Mouse (Mus musculus) midbrain, postnatal 0 days (tissue): ENCODE data around the gene Flywch1. TPM values are rescaled to one million over a fixed set of nuclear protein-coding genes. Genes with fewer than 3 reads are reported as not detected.
"Not testable (repeated sequence)": the region's sequence is repeated elsewhere in the genome, so short reads cannot be mapped to it uniquely, and the experiment has no call there.

Source experiments
- ATAC-seq: fragments of 200-750 bp; cut with Nextera tagmentation; 2 replicates; pipeline ENCODE4 v1.8.0; 2017; ENCODE audit warnings: moderate number of reproducible peaks, mild to moderate bottlenecking, moderate TSS enrichment, moderate library complexity; ENCODE audit not compliant: low FRiP score
- DNase-seq: peaks from one replicate; pipeline ENCODE4 v3.0.0-alpha.2; 2015; ENCODE audit warnings: low spot score
- H3K27ac ChIP-seq: fragments of 300-500 bp; sonication (generic); 2 replicates; pipeline ENCODE4 v1.5.1; 2014; ENCODE audit warnings: low read depth, mild to moderate bottlenecking, low read length, mixed read lengths
- H3K27me3 ChIP-seq: fragments of 300-500 bp; sonication (generic); 2 replicates; pipeline ENCODE4 v1.6.1; 2014; ENCODE audit warnings: low read length, control low read depth, mixed read lengths; ENCODE audit not compliant: insufficient read depth
- H3K36me3 ChIP-seq: fragments of 300-500 bp; sonication (generic); 2 replicates; pipeline ENCODE4 v1.6.1; 2014; ENCODE audit warnings: low read length, control low read depth, mixed read lengths; ENCODE audit not compliant: insufficient read depth
- H3K4me1 ChIP-seq: fragments of 300-500 bp; sonication (generic); 2 replicates; pipeline ENCODE4 v1.6.1; 2014; ENCODE audit warnings: mild to moderate bottlenecking, control low read depth, antibody characterized with exemption, low read length, mixed read lengths; ENCODE audit not compliant: insufficient read depth
- H3K4me2 ChIP-seq: fragments of 300-500 bp; sonication (generic); 2 replicates; pipeline ENCODE4 v1.6.1; 2014; ENCODE audit warnings: low read depth, mild to moderate bottlenecking, low read length, mixed read lengths; ENCODE audit not compliant: poor library complexity, severe bottlenecking
- H3K4me3 ChIP-seq: fragments of 300-500 bp; sonication (generic); 2 replicates; pipeline ENCODE4 v1.5.1; 2014; ENCODE audit warnings: low read depth, mild to moderate bottlenecking, low read length, moderate library complexity
- H3K9ac ChIP-seq: fragments of 300-500 bp; sonication (generic); replicated peaks from 2 replicates; pipeline ENCODE4 v1.6.1; 2014; ENCODE audit warnings: mild to moderate bottlenecking, low read length, moderate library complexity, mixed read lengths; ENCODE audit not compliant: poor library complexity, severe bottlenecking
- H3K9me3 ChIP-seq: fragments of 300-500 bp; sonication (generic); 2 replicates; pipeline ENCODE4 v1.6.1; 2016; ENCODE audit warnings: low read length, control low read depth
- CTCF ChIP-seq: IDR thresholded peaks from 2 replicates; pipeline ENCODE4 v1.5.1; 2016; ENCODE audit warnings: antibody characterized with exemption, mild to moderate bottlenecking
- WGBS: fragments of 180-500 bp; shearing (Covaris S2); extraction: QIAGEN DNeasy Blood & Tissue Kit; methylation state at CpG from one replicate; pipeline ENCODE4 v1.1.7; 2014; 5-methylcytosine and 5-hydroxymethylcytosine counted together
- polyA plus RNA-seq: library from polyadenylated mRNA; unstranded; fragments of >200 nt; fragmentation: Nextera tagmentation; extraction: Ambion mirVana; gene quantifications from 2 replicates; pipeline ENCODE4 v1.2.1, GENCODE M21; 2015
- total RNA-seq: library from RNA; depleted of rRNA; stranded (reverse); fragments of >200 nt; gene quantifications from 2 replicates; pipeline ENCODE4 v1.2.3, GENCODE M21; 2014

Gene Flywch1
- total and polyA plus RNA-seq, 2 experiments from 2014 or later, result 188 to 248 TPM

- peaks cover 5% of the 10 kb centered on the region for H3K4me1 ChIP-seq
- ATAC-seq (no peak), DNase-seq (peak; percentile 77)
- H3K9ac ChIP-seq, result no peak overlapping the region
- peak; percentile 76 for TF ChIP-seq CTCF
- H3K27ac ChIP-seq, result no peak overlapping the region
- H3K9me3 ChIP-seq, result no peaks in the 10 kb centered on the region
- H3K4me2 ChIP-seq, result no peak overlapping the region
- H3K36me3 ChIP-seq, result no peaks in the 10 kb centered on the region
- 5% methylated on average over 12 of the region's 12 CpGs for WGBS
- H3K4me3 ChIP-seq, result no peak overlapping the region
- H3K27me3 ChIP-seq, result no peaks in the 10 kb centered on the region
Observed at GRCm38 (mm10) chr17:23774090-23774489, 2.7 kb upstream of the Flywch1 start.

GRCm38 (mm10) chr17:23773676-23774075 lies 2.3 kb upstream of the Flywch1 start:
- H3K27ac ChIP-seq, result no peak overlapping the region
- peaks cover 5% of the 10 kb centered on the region for H3K4me1 ChIP-seq
- H3K27me3 ChIP-seq, result no peaks in the 10 kb centered on the region
- no peak for TF ChIP-seq CTCF
- WGBS, result 62% methylated on average over 6 of the region's 6 CpGs
- H3K4me2 ChIP-seq, result no peak overlapping the region
- no peak for ATAC-seq
- no peak overlapping the region for H3K4me3 ChIP-seq
- DNase-seq, result no peak
- no peaks in the 10 kb centered on the region for H3K36me3 ChIP-seq
- H3K9me3 ChIP-seq, result no peaks in the 10 kb centered on the region
- H3K9ac ChIP-seq, result no peak overlapping the region

- Histone ChIP-seq H3K4me3 (peak overlapping the region; percentile 65), H3K4me2 (peak overlapping the region; percentile 65)
- H3K4me1 ChIP-seq, H3K9ac ChIP-seq, H3K27me3 ChIP-seq, DNase-seq, ATAC-seq, H3K27ac ChIP-seq, H3K9me3 ChIP-seq, H3K36me3 ChIP-seq: not testable (repeated sequence)
- WGBS, result 70% methylated on average over 2 of the region's 2 CpGs
Observed at GRCm38 (mm10) chr17:23772219-23772556, 786 bp upstream of the Flywch1 start.

GRCm38 (mm10) chr17:23770896-23771283 lies 512 bp downstream of the Flywch1 start:
- ATAC-seq (no peak; the same call in 1 of the 2 replicates), DNase-seq (no peak)
- peak overlapping the region; percentile 98 for H3K9ac ChIP-seq
- peak overlapping the region; percentile 65 for H3K4me3 ChIP-seq
- H3K4me1 ChIP-seq, result peaks cover 5% of the 10 kb centered on the region
- WGBS, result under 1% methylated on average over 19 of the region's 19 CpGs
- no peaks in the 10 kb centered on the region for H3K27me3 ChIP-seq
- H3K36me3 ChIP-seq, result no peaks in the 10 kb centered on the region
- peak overlapping the region; percentile 65 for H3K4me2 ChIP-seq
- H3K27ac ChIP-seq, result peak overlapping the region; percentile 93
- no peaks in the 10 kb centered on the region for H3K9me3 ChIP-seq
- TF ChIP-seq CTCF, result no peak

- Histone ChIP-seq H3K4me2 (peak overlapping the region; percentile 65), H3K9ac (peak overlapping the region; percentile 98), H3K36me3 (no peaks in the 10 kb centered on the region), H3K27ac (peak overlapping the region; percentile 93), H3K9me3 (no peaks in the 10 kb centered on the region), H3K4me1 (peaks cover 5% of the 10 kb centered on the region), H3K27me3 (no peaks in the 10 kb centered on the region), H3K4me3 (peak overlapping the region; percentile 65)
- TF ChIP-seq CTCF, result no peak
- no peak for DNase-seq
- WGBS, result 0% methylated on average over 2 of the region's 2 CpGs
- ATAC-seq, result no peak
Observed at GRCm38 (mm10) chr17:23770493-23770892, 909 bp downstream of the Flywch1 start.

- Histone ChIP-seq H3K9me3 (no peaks in the 10 kb centered on the region), H3K36me3 (peaks cover 43% of the 10 kb centered on the region), H3K27me3 (no peaks in the 10 kb centered on the region), H3K9ac (no peak overlapping the region), H3K4me1 (no peaks in the 10 kb centered on the region), H3K4me3 (no peak overlapping the region), H3K27ac (no peak overlapping the region), H3K4me2 (no peak overlapping the region)
- 82% methylated on average over 11 of the region's 11 CpGs for WGBS
- ATAC-seq (no peak), DNase-seq (no peak)
- no peak for TF ChIP-seq CTCF
Observed at GRCm38 (mm10) chr17:23762976-23763375, 8.4 kb downstream of the Flywch1 start.

- 93% methylated on average over 3 of the region's 3 CpGs for WGBS
- TF ChIP-seq CTCF, result no peak
- no peak overlapping the region for H3K27ac ChIP-seq
- no peaks in the 10 kb centered on the region for H3K4me1 ChIP-seq
- DNase-seq (no peak), ATAC-seq (no peak)
- no peak overlapping the region for H3K4me2 ChIP-seq
- no peak overlapping the region for H3K9ac ChIP-seq
- H3K27me3 ChIP-seq, result no peaks in the 10 kb centered on the region
- peaks cover 61% of the 10 kb centered on the region for H3K36me3 ChIP-seq
- H3K9me3 ChIP-seq, result no peaks in the 10 kb centered on the region
- H3K4me3 ChIP-seq, result no peak overlapping the region
Observed at GRCm38 (mm10) chr17:23761155-23761554, 10.2 kb downstream of the Flywch1 start.
